Mouse (Mus musculus) E14TG2a.4 (cell line): ENCODE results near the gene Emilin2.

Experiments
- H3K27me3 ChIP-seq: 2 replicates; pipeline ENCODE4 v1.6.1; 2014; ENCODE audit warnings: low read length, control low read depth; ENCODE audit not compliant: insufficient read depth
- H3K36me3 ChIP-seq: 2 replicates; pipeline ENCODE4 v1.6.1; 2014; ENCODE audit warnings: low read length, control low read depth; ENCODE audit not compliant: insufficient read depth
- H3K4me1 ChIP-seq: replicated peaks from 2 replicates; pipeline ENCODE4 v1.6.1; 2014; ENCODE audit warnings: low read depth, low read length, control low read depth
- H3K4me3 ChIP-seq: replicated peaks from 2 replicates; pipeline ENCODE4 v1.5.1; 2014; ENCODE audit warnings: mild to moderate bottlenecking, low read length
- H3K9me3 ChIP-seq: 2 replicates; pipeline ENCODE4 v1.6.1; 2014; ENCODE audit warnings: low read length, control low read depth
- CTCF ChIP-seq: conservative IDR thresholded peaks from 2 replicates; pipeline ENCODE4 v1.5.1; 2014; ENCODE audit warnings: low read length
- NANOG ChIP-seq: IDR thresholded peaks from 2 replicates; pipeline ENCODE4 v1.6.1; 2014; ENCODE audit warnings: borderline replicate concordance, low read length, mixed read lengths
- POU5F1 ChIP-seq: IDR thresholded peaks from 2 replicates; pipeline ENCODE4 v1.6.1; 2014; ENCODE audit warnings: low read length, borderline replicate concordance

The Emilin2 gene

GRCm38 (mm10) chr17:71290486-71291410 lies 21.0 kb downstream of the Emilin2 start:
- TF ChIP-seq POU5F1 (no peak), CTCF (no peak), NANOG (no peak)
- Histone ChIP-seq H3K27me3 (no peaks in the 10 kb centered on the region), H3K4me1 (no peaks in the 10 kb centered on the region), H3K4me3 (no peak overlapping the region), H3K36me3 (no peaks in the 10 kb centered on the region), H3K9me3 (no peaks in the 10 kb centered on the region)

- Histone ChIP-seq H3K36me3 (no peaks in the 10 kb centered on the region), H3K4me1 (no peaks in the 10 kb centered on the region), H3K27me3 (no peaks in the 10 kb centered on the region), H3K4me3 (no peak overlapping the region), H3K9me3 (no peaks in the 10 kb centered on the region)
- TF ChIP-seq NANOG (no peak), POU5F1 (no peak), CTCF (no peak)
These were observed 22.1 kb downstream of the Emilin2 start for GRCm38 (mm10) chr17:71289572-71290176.

GRCm38 (mm10) chr17:71288808-71289548 lies 22.8 kb downstream of the Emilin2 start:
- TF ChIP-seq CTCF (no peak), NANOG (no peak), POU5F1 (no peak)
- H3K36me3 ChIP-seq, result no peaks in the 10 kb centered on the region
- H3K4me1 ChIP-seq, result no peaks in the 10 kb centered on the region
- H3K27me3 ChIP-seq, result no peaks in the 10 kb centered on the region
- H3K4me3 ChIP-seq, result no peak overlapping the region
- H3K9me3 ChIP-seq, result no peaks in the 10 kb centered on the region

GRCm38 (mm10) chr17:71288145-71288758 lies 23.5 kb downstream of the Emilin2 start:
- Histone ChIP-seq H3K27me3 (no peaks in the 10 kb centered on the region), H3K36me3 (no peaks in the 10 kb centered on the region), H3K4me3 (no peak overlapping the region), H3K9me3 (no peaks in the 10 kb centered on the region), H3K4me1 (no peaks in the 10 kb centered on the region)
- TF ChIP-seq CTCF (no peak), POU5F1 (no peak), NANOG (no peak)

- no peak overlapping the region for H3K4me3 ChIP-seq
- no peaks in the 10 kb centered on the region for H3K36me3 ChIP-seq
- no peaks in the 10 kb centered on the region for H3K27me3 ChIP-seq
- H3K4me1 ChIP-seq, result no peaks in the 10 kb centered on the region
- TF ChIP-seq POU5F1, result no peak
- TF ChIP-seq CTCF, result no peak
- TF ChIP-seq NANOG, result no peak
- no peaks in the 10 kb centered on the region for H3K9me3 ChIP-seq
These were observed 24.2 kb downstream of the Emilin2 start for GRCm38 (mm10) chr17:71287586-71287985.

GRCm38 (mm10) chr17:71285929-71286328 lies 25.8 kb downstream of the Emilin2 start:
- no peaks in the 10 kb centered on the region for H3K9me3 ChIP-seq
- no peaks in the 10 kb centered on the region for H3K4me1 ChIP-seq
- no peak overlapping the region for H3K4me3 ChIP-seq
- TF ChIP-seq CTCF (no peak), NANOG (no peak), POU5F1 (no peak)
- no peaks in the 10 kb centered on the region for H3K27me3 ChIP-seq
- H3K36me3 ChIP-seq, result no peaks in the 10 kb centered on the region

- no peak overlapping the region for H3K4me3 ChIP-seq
- no peaks in the 10 kb centered on the region for H3K9me3 ChIP-seq
- TF ChIP-seq POU5F1 (no peak), NANOG (no peak), CTCF (no peak)
- no peaks in the 10 kb centered on the region for H3K36me3 ChIP-seq
- no peaks in the 10 kb centered on the region for H3K4me1 ChIP-seq
- no peaks in the 10 kb centered on the region for H3K27me3 ChIP-seq
These were observed 26.9 kb downstream of the Emilin2 start for GRCm38 (mm10) chr17:71284890-71285289.

- H3K27me3 ChIP-seq, result no peaks in the 10 kb centered on the region
- no peak overlapping the region for H3K4me3 ChIP-seq
- H3K36me3 ChIP-seq, result no peaks in the 10 kb centered on the region
- H3K9me3 ChIP-seq, result no peaks in the 10 kb centered on the region
- H3K4me1 ChIP-seq, result no peaks in the 10 kb centered on the region
- TF ChIP-seq NANOG (no peak), CTCF (no peak), POU5F1 (no peak)
These were observed 28.5 kb downstream of the Emilin2 start for GRCm38 (mm10) chr17:71283237-71283636.
